Mouse (Mus musculus) CH12.LX (cell line): ENCODE measurements around the gene Lefty1.

ENCODE experiments used
- HCFC1 ChIP-seq: IDR thresholded peaks from 2 replicates; pipeline ENCODE4 v1.6.1; 2012; ENCODE audit warnings: low read depth, mild to moderate bottlenecking, inconsistent platforms, low read length, improper control_type of control experiment
- POLR2A ChIP-seq: IDR thresholded peaks from 2 replicates; pipeline ENCODE4 v1.6.1; 2011; ENCODE audit warnings: low read depth, mild to moderate bottlenecking, improper control_type of control experiment, low read length
- USF2 ChIP-seq: conservative IDR thresholded peaks from 2 replicates; pipeline ENCODE4 v1.6.1; 2011; ENCODE audit warnings: low read depth, low read length, improper control_type of control experiment
- ZMIZ1 ChIP-seq: IDR thresholded peaks from 2 replicates; pipeline ENCODE4 v1.6.1; 2012; ENCODE audit warnings: low read depth, mild to moderate bottlenecking, inconsistent platforms, low read length, improper control_type of control experiment
- ZNF384 ChIP-seq: IDR thresholded peaks from 2 replicates; pipeline ENCODE4 v1.6.1; 2012; ENCODE audit warnings: low read depth, low read length, improper control_type of control experiment, inconsistent platforms

GRCm38 (mm10) chr1:180933659-180934058 is 1.2 kb upstream of the Lefty1 start:
- TF ChIP-seq ZMIZ1 (no peak), POLR2A (no peak), USF2 (no peak), HCFC1 (no peak), ZNF384 (no peak)
